Mouse (Mus musculus): ENCODE measurements around the gene Abhd6. TPM values are rescaled to one million over a fixed set of nuclear protein-coding genes. Genes with fewer than 3 reads are reported as not detected.
"Not testable (repeated sequence)": the region's sequence is repeated elsewhere in the genome, so short reads cannot be mapped to it uniquely, and the experiment has no call there.

The Abhd6 gene
- total RNA-seq, 2 experiments from 2014 or later: 2.8 TPM

- no peak for DNase-seq
Observed at GRCm38 (mm10) chr14:7999030-7999429, 3.7 kb upstream of the Abhd6 start.

- DNase-seq: no peak
Observed at GRCm38 (mm10) chr14:7999435-7999834, 3.3 kb upstream of the Abhd6 start.

GRCm38 (mm10) chr14:8000247-8000646 is 2.5 kb upstream of the Abhd6 start:
- DNase-seq: no peak

GRCm38 (mm10) chr14:8000831-8001685 is 1.6 kb upstream of the Abhd6 start:
- DNase-seq: no peak

GRCm38 (mm10) chr14:8003093-8003670 is 480 bp downstream of the Abhd6 start:
- DNase-seq: peak; percentile 57

- DNase-seq: no peak
Observed at GRCm38 (mm10) chr14:8003727-8004670, 1.3 kb downstream of the Abhd6 start.

- not testable (repeated sequence) for DNase-seq
Observed at GRCm38 (mm10) chr14:8006061-8006460, 3.4 kb downstream of the Abhd6 start.

- DNase-seq: no peak
Observed at GRCm38 (mm10) chr14:8007084-8007483, 4.4 kb downstream of the Abhd6 start.

GRCm38 (mm10) chr14:8007486-8007885 is 4.8 kb downstream of the Abhd6 start:
- DNase-seq: no peak

GRCm38 (mm10) chr14:8007923-8008322 is 5.2 kb downstream of the Abhd6 start:
- DNase-seq: no peak

- DNase-seq: no peak
Observed at GRCm38 (mm10) chr14:8011297-8011696, 8.6 kb downstream of the Abhd6 start.

GRCm38 (mm10) chr14:8011938-8012337 is 9.2 kb downstream of the Abhd6 start:
- DNase-seq: no peak

- DNase-seq: no peak
Observed at GRCm38 (mm10) chr14:8015756-8016155, 13.1 kb downstream of the Abhd6 start.

GRCm38 (mm10) chr14:8016276-8016675 is 13.6 kb downstream of the Abhd6 start:
- DNase-seq: no peak

- no peak for DNase-seq
Observed at GRCm38 (mm10) chr14:8016951-8017350, 14.2 kb downstream of the Abhd6 start.

- no peak for DNase-seq
Observed at GRCm38 (mm10) chr14:8020011-8020410, 17.3 kb downstream of the Abhd6 start.

GRCm38 (mm10) chr14:8020546-8020945 is 17.8 kb downstream of the Abhd6 start:
- DNase-seq: no peak

- DNase-seq: no peak
Observed at GRCm38 (mm10) chr14:8024469-8024868, 21.8 kb downstream of the Abhd6 start.

GRCm38 (mm10) chr14:8024936-8025335 is 22.2 kb downstream of the Abhd6 start:
- no peak for DNase-seq

GRCm38 (mm10) chr14:8026769-8027531 is 24.2 kb downstream of the Abhd6 start:
- no peak for DNase-seq

GRCm38 (mm10) chr14:8028086-8028485 is 25.4 kb downstream of the Abhd6 start:
- DNase-seq: no peak

- DNase-seq: no peak
Observed at GRCm38 (mm10) chr14:8029752-8030151, 27.1 kb downstream of the Abhd6 start.

Data from gastrocnemius, postnatal 10 days (tissue).